Mouse (Mus musculus): ENCODE measurements around the gene Lamc1. TPM values are rescaled to one million over a fixed set of nuclear protein-coding genes. Genes with fewer than 3 reads are reported as not detected.

The Lamc1 gene
- total RNA-seq, 2 experiments from 2014 or later, result 5.1 to 5.2 TPM

Other genes starting within 250 kb of the Lamc1 start
- gene Lamc2, start 146.3 kb downstream of the Lamc1 start, total RNA-seq (2014; fragmentation: Nextera tagmentation), result not detected in 2 replicates
- gene Lamc2, start 146.3 kb downstream of the Lamc1 start, total RNA-seq (2017), result not detected in 2 replicates
- gene Shcbp1l, start 92.4 kb upstream of the Lamc1 start, total RNA-seq (2014; fragmentation: Nextera tagmentation), result 1.2 and 3.9 TPM in 2 replicates
- gene Shcbp1l, start 92.4 kb upstream of the Lamc1 start, total RNA-seq (2017), result 0.36 and 0.99 TPM in 2 replicates
- gene Dhx9, start 154.9 kb upstream of the Lamc1 start, total RNA-seq (2014; fragmentation: Nextera tagmentation), result 176 and 196 TPM in 2 replicates
- 132 and 142 TPM in 2 replicates for gene Dhx9, start 154.9 kb upstream of the Lamc1 start, total RNA-seq (2017)
- 20.9 and 29.3 TPM in 2 replicates for gene Npl, start 217.3 kb upstream of the Lamc1 start, total RNA-seq (2014; fragmentation: Nextera tagmentation)
- gene Npl, start 217.3 kb upstream of the Lamc1 start, total RNA-seq (2017), result 13.4 and 19.9 TPM in 2 replicates